Mouse (Mus musculus) frontal cortex, postnatal 10 days (tissue): ENCODE measurements at regions not wholly inside any gene's neighbourhood (a gene's known extent, or its start where the extent isn't known, plus 50 kb on each side); places are given as distances from the start of the nearest gene placed in this dataset.

Source experiments
- DNase-seq, 2 experiments: peaks; one replicate each; pipeline ENCODE4 v3.0.0; 2022; ENCODE audit warnings: low spot score in 2 of 2, mixed read lengths in 1 of 2

DNA sequence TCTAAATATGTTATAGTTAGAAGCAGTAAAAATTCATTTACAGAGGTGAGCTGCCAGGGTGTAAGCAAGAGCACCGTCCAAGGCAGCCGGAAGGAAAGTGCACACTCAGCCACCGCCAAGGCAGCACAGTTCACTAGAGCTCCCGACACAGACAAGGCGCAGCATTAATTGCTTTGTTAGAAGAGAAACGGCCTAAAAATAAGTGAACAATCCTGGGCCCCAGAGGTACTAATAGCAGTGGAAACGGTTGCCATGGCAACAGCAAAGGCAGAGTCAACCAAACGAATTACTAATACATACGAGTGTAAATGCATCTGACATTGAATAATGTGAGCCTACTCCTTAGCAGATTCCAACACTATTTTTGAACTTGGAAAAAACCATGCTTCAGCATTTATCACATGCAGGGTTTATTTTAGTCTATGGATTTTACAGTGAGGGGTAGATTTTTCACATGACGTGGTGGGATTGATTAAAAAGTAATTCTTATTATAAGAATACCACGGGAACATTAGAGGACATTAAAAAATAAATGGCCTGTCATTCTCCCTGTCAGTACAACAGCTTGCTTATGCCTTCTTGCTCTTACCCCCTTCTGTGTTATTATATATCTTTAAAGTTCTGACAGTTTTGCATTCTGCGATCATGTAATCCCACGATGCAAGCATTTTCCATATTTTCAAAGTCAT lies 62.5 kb downstream of the Cavin4 start:
- peak; percentile 28 to 54 for DNase-seq

DNA sequence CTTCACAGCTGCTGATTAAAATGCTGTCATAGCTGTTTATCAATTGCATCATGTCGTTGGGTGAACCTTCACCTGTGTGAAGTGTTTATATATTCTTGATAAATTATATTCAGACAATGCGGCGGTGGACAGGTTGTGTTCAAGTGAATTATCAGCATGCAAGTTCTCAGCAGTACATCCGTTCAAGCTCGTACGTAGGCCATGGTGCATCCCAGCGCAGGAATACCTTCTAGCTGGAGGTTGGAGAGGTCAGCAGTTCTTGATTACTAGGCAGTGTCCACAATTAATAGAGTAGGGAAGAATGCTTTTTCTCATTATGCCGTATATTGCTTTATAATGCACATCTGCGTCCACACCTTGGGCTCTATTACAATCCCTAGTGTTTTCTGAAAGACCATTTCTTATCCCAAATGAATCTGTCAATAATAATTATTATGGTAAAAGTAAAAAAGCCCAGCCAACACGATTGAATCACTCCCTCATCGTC lies 63.1 kb downstream of the Cavin4 start:
- no peak for DNase-seq

DNA sequence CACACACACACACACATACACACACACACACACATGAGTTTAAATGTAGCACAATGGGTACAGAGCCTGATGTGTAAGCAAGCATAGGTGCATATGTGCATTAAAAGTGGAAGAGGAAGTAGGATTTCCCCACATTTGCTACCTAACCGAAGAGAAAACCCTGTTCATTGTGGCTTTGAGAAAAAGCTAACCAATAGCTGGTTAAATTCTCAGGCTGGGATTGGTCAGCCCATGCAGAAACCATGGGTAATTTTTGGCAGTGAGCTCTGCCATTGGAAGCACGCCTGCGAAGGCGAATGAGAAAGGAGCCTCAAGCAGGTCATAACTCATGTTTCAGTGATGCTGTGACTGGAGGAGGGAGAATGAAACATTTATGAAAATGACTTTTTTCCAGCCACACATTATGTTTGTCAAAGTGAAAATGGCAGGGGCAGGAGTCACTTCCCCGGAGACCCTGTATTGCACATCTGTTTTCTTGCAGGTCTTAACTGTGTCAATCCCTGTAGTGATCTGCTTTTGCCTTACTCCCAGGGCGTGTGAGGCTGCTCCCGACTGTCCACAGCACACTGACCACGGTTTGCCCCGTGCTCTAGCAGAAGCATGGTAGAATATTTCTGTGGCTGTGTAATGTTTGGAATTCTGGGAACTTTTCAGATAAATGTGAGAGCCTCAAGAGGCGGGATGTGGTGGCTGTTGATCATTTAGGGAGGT lies 71.7 kb downstream of the Cavin4 start:
- no peak for DNase-seq

DNA sequence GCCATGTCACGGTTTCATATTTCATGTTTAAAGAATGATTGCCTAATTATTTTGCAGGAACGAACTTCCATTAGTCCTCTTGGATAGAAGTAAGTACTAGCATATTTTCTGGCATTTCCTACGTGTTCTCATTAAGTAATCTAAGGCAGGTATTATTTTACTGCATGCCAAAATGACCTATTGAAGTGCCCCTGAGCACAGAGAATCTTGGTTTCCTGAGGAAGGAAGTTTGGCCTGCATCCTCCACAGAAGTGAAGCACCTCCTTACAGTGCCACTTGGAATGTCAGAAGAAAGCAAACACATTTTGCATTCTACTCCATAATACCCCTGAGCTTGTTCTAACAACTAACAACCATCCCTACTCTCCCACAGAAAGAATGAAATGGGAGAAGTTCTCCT lies 82.9 kb downstream of the Cavin4 start:
- DNase-seq: no peak

DNA sequence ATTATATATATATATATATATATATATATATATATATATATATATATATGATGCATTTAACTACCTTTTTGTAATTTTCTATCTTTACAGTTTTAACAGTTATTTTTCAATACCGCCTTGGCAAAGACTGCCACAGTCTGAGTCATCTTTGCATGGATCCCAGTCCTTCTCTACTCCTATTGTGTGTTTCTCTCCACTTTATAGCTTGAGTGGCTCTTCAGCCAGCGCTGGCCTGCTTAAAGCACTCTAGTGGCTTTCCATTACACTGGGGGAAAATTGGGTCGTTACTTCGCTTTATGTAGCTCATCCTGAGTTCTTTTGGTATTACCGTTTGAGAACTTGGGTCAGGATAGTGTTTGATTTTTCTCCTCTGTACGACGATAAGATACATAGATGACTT lies 86.3 kb downstream of the Cavin4 start:
- DNase-seq: no peak

DNA sequence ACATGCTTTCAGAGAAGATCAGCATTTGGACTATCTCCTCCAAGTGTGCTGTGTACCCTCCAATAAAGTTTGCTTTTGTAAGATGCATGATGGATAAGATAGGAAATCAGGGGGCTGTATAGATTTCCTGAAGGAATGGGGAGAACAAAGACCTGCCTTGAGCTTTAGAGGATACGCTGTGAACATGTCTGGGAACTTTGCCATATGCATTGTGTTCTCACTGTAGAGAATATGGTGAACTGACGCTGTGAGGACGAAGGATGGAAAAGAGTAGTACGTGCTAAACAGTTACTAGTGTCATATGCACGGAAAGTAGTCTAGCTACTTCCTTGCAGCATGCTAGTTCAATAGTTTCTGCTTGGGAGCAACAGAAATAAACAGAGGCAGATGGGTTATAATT lies 86.8 kb downstream of the Cavin4 start:
- DNase-seq: no peak

DNA sequence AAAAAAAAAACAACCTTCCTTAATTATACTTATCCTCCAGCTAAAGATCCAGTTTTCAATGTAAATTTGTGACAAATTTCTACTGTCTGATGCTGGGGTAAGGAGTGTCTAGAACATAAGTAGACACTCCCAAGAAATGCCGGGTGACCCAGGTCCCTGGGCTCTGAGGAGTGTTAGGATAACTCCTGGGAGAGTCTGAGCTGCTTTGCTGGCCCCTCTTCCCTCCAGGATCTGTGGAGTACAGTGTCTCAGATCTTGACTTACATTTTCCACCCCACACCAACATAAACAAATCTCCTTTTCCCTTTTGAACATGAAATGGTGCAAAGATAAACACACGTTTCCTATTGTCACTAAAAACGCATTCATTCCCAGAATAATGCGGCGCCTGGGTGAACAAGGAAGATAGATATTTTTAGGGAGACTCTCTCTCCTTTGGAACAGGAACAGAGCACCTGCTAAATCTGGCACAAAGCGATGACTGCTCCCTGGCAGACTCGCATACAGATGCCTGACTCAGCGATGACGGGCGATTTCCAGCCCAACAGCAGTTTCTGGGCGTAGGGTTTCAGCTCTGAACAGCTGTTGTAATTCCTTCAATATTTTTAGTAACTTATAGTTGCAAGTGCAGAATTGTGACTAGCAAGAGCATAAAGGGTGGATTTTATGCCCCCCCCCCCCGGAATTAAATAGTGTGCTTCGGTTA lies 91.3 kb downstream of the Cavin4 start:
- DNase-seq: peak; percentile 60 to 62

DNA sequence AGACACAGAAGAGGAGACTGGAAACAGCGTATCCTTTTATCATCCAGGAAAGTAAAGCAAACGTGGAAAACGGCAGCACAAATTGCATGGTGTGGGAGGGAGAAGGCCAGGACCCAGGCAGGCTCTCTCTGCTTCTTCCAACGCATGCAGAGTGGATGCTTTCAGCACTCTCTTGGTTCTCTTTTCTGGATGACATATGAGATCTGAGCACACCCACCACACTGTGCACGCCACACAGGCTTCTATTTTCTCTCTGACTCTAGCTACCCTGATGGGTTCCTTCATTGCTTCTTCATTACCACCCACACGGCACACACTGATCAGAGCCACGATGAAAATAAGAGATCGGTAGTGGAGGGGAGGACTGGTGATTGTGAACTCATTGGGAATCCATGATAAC lies 97.3 kb downstream of the Cavin4 start:
- DNase-seq: no peak

DNA sequence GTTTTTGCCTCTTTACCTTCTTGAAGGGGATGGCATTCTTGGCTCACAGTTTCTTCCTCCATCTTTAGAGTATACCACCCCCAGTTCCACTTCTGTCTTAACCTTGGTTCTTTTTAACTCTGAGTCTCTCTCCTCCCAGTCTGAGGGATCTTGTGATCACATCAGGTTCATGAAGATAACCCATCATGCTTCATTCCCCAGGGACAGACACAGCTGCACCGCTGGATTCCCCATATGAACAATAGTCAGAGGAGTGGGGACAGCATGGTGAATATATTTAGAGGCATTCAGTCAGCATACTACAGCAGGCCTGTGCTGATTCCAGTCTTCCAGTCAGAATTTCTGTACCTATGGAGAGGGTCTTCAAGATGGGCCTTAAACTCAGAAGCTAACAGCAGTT lies 103.1 kb downstream of the Cavin4 start:
- DNase-seq: no peak

DNA sequence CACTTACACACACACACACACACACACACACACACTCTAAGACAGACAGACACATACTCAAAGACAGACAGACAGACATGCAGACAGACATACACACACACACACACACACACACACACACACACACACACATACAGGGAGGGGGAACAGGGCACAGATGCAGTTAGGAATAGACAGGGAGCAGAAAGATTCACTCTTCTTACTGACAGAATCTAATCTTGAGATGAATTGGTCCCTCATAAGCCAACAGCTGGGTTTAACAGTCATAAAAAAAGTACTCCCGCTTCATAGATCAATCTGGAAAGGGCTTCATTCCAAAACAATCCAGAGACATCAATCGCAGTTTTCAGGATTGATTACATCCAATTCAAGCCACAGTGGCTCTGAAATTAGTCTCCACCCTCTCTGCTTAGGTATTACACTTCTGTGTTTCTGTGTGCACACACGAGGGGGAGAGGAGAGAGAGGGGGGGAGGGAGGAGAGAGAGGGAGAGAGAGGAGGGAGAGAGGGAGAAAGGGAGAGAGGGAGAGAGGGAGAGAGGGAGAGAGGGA lies 107.2 kb downstream of the Cavin4 start:
- no peak for DNase-seq

DNA sequence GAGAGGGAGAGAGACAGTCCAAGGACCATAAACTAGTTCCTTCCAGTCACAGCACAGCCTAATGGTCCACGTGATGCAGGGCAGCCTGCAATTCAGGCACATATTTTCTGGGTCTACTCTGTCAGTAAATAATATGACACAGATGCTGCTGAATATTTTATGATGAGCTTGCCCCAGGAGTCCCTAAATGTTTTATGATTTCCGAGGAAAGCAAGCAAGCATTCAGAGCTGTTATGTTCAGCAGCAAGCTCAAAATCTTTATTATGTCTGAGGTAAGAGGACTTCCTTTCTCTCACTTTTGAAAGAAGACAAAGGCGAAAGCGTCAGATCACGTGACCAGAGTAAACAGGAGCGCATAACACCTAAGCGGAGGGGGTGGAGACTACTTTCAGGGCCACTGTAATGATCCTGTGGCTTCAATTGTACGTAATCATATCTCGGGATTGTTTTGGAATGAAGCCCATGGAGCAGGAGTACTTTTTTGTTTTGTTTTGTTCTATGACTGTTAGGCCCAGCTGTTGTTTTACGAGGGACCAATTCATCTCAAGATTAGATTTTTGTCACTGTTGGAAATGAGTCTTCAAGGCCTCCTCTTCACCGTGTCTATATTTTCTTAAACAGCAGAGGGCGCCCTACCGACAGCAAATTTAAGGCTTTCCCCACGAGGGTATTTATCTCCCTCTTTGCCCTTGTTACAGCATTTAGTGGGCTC lies 107.8 kb downstream of the Cavin4 start:
- DNase-seq: peak in 1 of 2 experiments; percentile 35

DNA sequence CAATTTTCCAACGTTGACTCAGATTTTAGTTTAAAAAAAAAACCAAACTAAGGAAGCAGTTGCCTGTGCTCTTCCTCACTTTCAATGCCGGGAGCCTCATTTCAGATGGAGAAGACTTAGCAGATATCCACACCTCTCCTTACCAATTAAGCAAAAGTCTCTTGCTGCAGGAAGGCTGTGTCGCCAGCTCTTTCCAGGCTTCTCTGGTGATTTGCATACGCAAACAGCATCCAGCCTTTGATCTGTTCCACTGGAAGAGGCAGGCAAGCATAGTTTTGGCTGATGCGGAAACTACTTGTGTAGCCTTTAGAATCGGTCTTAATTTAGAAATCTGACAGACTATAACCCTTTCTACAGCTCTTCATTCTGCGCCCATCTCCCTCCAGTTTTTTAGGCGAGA lies 108.5 kb downstream of the Cavin4 start:
- no peak for DNase-seq

DNA sequence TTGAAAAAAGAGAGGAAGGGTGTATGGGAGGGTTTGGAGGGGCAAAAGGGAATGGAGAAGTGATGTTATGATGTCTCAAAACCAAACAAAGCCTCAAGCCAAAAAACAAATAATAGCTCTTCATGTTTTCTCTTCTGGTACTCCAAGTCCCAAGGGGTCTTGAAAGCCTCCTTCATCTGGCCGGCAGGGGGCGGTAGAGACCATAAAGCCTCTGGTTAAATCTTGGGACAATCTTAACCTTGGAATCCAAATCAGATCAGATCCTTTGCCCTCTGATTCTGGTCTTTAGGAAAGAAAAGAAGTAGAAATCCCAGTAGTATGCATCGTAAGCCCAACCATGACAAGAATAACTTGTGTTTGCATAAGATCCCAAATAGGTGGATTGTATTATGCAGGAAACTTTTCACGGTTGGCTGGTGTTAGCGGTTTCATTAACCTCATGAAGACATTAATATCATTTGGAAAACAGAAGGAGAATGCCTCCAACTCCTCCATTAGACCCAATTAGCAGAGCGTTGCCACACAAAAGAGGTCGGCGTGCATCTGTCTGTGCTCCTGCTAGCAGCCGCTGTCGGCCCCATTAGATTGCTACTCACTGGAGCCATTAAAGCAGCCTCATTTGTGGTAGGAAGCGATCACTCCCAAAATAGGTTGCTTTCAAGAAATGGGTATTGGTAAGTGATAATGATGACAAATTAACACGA lies 116.0 kb downstream of the Cavin4 start:
- DNase-seq: peak in 1 of 2 experiments; percentile 73

DNA sequence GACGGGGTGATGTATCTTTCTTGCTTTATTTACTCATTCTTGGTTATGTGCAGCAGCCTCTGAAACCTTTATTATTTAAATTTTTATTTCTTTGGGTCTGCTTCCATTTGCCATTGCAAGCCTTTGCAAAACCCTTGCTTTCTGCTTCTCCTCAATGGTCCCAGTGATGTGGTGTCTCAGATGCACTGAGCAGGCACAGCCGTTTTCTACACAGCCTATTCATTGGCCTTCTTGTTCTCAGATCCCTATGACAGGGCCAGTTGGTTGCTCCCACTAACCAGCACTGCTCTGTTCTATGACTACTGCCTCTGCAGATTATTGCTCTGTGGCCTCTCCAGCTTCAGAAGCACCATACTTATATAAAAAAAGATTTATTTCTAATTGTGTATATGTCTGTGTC lies 116.6 kb downstream of the Cavin4 start:
- no peak for DNase-seq

DNA sequence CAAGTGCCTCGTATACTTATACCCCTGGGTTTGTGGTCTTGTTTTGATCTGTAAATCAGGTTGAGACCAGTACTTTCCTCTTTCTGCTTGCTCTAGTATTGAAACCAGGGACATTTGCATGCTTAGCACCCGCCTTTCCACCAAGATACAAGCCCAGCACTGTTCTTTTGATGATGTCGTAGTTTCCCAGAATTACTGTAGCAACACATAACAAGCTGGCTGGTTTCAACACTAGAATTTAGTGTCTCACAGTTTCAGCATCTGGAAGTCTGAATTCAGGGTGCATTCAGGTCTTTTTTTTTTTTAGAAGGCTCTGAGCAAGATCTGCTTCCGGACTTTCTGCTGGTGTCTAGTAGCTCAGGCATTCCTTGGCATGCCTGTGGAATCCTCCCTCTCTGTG lies 117.8 kb downstream of the Cavin4 start:
- DNase-seq: no peak

DNA sequence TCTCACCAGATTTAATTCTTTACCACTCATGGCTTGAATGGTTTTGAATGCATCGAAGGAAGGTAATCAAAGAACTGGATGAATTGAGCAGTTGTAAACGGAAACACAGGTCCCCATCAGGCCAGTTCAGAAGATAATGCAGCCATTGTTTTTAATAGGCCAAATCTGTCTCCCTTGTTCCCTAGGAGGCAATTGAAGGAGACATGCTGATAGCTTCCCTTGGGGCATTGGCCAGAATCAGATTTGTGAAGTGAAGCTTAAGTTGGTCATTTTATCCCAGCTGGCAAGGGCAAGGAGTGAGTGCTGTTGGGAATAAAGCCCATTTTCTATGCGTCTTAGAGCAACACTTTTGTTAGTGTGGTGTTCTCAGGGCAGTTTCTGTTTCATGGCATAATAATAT lies 119.4 kb downstream of the Cavin4 start:
- DNase-seq: no peak

DNA sequence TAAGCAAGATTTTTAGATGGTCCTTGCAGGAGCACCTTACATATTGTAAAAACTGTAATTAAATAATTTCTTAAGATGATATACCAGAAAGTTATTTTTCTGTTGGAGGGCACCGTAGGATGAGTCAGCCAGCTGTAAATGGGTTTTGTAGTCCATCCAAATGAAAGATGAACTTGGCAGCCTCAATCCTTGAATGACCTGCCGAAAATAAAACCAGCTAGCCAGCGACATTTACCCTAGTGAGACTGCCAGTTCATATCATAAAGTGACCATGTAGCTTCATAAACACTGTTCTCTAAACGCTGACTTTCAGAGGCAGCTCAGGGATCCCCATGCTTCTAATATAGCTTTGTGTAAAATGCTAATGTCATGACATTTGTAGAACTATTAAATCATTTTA lies 127.8 kb downstream of the Cavin4 start:
- DNase-seq: no peak

DNA sequence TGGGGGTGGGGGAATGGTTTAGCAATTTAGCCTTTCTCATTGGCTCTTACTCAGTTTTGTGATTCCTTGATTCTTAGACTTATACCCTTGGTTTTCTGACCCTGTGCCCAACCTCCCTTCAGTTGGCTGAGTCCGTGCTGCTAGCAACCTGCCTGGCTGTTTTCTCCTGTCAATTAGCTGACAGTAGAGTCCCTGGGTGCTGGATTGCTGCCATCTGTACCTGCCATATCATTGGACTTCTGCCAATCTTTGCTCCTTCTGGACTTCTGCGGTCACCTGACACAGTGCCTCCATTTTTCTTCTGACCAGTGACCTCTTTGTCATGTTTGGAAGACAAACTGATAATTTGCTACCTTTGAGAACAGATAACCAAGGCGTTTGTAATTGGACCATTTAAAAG lies 140.5 kb downstream of the Cavin4 start:
- no peak for DNase-seq

DNA sequence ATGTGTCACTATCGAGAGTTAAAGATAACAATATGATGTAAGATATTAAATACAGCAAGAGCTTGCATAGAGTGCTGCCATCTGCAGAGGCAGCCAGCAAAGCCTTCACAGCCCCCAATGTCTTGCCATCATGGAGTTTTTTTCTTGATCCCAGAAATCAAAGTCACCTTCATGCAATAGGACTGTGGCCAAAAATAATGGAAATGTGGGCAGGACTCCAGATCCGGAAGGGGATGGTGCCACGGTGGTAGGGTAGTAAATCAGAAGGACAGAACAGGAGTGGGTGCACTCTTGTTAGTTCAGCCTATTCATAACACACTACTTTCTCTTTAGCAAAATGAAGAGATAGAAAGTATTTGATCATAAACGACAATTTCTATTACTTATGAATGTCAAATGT lies 145.3 kb downstream of the Cavin4 start:
- no peak for DNase-seq

DNA sequence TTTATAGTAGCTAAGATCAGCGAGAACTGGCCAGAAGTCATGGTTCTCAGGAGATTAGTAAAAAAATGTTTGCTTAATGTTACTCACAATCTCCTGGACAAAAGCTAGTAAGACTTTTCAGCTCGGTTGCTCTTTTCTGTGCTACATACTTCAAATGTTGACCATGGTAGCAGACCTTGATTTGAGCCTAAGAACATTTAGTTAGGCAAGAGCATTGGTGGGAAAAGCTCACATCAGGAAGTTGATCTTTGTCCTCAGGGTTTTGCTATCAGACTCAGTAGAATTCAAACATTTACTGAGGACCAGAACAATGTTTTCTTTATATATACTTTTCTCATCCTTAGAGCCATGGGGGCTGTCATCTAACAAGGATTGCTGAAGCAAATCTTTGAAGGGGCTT lies 170.4 kb downstream of the Cavin4 start:
- DNase-seq: no peak

DNA sequence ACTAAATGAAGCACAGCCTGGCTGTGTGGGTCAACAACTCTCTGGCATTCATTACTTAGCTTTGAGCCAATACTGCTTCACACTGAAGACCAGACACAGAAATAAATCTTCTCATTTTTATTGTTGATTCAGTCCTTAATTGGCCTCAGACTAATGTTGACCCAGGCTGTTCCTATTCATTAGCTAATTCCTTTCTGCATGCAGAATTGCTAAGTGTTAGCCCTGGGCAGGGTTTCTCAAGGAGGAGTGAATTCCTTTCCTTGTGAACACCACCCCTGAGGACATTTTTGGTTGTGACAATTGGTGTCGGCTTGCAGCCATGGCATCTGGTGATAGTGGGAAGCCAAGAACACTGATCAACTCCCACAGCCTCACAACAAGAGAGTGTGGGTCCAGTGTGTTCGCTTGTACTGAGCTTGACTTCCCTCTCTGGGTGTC lies 179.5 kb downstream of the Cavin4 start:
- DNase-seq: no peak
